Mouse (Mus musculus) right cerebral cortex, postnatal 36 days (tissue): ENCODE data around the gene Tmem256.

Experiments
- DNase-seq, 2 experiments: peaks; one replicate each; pipeline ENCODE4 v3.0.0; 2022; ENCODE audit warnings: low spot score in 2 of 2, mixed read lengths in 1 of 2

The Tmem256 gene

DNA sequence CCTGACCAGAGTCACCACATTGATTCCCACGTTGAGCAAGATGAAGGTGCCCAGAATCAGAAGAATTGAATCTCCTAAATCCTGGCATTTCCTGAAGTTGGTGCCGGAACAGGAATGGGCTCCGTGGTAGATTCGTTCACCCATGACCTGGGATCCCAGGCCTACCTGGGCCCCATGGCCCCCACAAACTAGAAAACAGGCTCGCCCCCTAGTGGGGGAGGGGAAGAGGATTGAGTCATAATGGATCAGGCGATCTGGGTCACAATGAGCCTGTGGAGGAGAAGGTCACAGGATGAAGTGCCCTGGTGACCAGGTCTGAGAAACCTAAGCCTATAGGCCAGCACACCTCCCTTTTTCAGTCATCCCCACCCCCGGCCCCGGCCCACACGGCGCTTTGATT lies 23.2 kb upstream of the Tmem256 start, which contains the start of gene Gm39566:
Gene Gm39566, minus strand, starts transcription at position 144 of the 400 bp plus-strand sequence.
- no peak for DNase-seq

GRCm38 (mm10) chr11:69816520-69816919 lies 21.8 kb upstream of the Tmem256 start:
- no peak for DNase-seq

GRCm38 (mm10) chr11:69818365-69818764 lies 19.9 kb upstream of the Tmem256 start, which contains the start of gene Spem2:
Gene Spem2 (minus strand): TSS chr11:69818465.
- no peak for DNase-seq

DNA sequence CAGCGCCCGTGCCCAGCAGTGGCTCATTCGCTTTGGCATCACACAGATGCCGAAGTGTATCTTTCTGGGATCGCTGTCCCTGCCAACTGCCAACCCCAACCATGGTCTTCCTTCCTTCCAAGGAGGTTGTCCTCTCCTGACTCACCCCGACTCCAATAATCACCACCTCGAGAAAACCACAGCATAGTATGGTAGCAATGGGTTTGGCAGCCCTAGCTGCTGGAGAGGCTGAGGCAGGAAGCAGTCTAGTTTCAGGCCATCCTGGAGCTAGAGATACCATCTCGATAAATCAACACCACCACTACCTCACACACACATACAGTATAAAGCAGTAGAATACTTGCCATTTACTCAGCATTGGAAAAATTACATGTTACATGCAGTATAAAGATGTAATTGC lies 19.4 kb upstream of the Tmem256 start:
- no peak for DNase-seq

GRCm38 (mm10) chr11:69822080-69822479 lies 16.2 kb upstream of the Tmem256 start, which contains the start of gene Spem1:
Gene Spem1 (minus strand): TSS chr11:69822180.
- no peak for DNase-seq

- DNase-seq = no peak
These were observed 14.9 kb upstream of the Tmem256 start for GRCm38 (mm10) chr11:69823456-69823855.

DNA sequence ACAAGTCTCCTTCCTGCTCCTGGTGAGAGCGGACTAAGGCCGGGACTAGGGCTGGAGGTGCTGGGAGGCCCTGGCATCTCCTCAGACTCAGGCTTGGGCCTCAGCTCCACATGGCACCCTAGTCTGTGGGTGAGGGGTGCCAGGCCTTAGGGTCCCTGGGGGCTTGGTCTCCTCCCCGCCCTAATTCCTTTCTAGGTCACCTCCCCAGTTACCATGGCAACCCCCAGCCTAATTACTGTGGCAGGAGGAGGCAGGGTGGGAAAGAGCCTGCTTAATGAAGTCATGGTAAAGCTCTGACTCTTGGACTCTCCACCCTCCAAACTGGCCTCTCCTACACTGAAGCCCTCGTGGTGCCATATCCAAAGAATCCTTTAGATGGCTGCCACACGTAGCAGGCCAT lies 9.5 kb upstream of the Tmem256 start:
- DNase-seq = no peak

DNA sequence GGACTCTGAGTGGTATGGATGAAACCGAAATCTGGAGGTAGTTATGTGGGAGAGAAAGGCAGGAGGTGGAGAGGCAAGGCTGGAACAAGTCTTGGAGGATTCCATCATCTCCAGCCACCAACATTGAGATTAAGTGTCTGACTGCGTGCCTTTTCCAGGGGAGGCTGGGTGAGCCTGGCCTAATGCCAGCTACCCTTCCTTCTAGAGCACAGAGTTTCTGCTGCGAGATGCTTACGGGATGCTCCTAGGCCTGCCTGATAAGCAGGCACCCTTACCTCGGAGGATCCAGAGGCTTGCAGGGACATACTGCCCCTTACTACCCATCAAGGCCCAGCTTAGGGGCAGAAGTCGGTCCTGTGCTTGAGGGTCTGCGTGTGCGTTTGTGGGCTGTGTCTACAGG lies 4.8 kb upstream of the Tmem256 start:
- DNase-seq = no peak

- DNase-seq = peak in 1 of 2 experiments; percentile 41
These were observed 4.2 kb upstream of the Tmem256 start for GRCm38 (mm10) chr11:69834001-69834549.

- no peak for DNase-seq
These were observed 2.9 kb upstream of the Tmem256 start for GRCm38 (mm10) chr11:69835326-69835965.

- DNase-seq = no peak
These were observed 2.4 kb upstream of the Tmem256 start for GRCm38 (mm10) chr11:69835966-69836335.

DNA sequence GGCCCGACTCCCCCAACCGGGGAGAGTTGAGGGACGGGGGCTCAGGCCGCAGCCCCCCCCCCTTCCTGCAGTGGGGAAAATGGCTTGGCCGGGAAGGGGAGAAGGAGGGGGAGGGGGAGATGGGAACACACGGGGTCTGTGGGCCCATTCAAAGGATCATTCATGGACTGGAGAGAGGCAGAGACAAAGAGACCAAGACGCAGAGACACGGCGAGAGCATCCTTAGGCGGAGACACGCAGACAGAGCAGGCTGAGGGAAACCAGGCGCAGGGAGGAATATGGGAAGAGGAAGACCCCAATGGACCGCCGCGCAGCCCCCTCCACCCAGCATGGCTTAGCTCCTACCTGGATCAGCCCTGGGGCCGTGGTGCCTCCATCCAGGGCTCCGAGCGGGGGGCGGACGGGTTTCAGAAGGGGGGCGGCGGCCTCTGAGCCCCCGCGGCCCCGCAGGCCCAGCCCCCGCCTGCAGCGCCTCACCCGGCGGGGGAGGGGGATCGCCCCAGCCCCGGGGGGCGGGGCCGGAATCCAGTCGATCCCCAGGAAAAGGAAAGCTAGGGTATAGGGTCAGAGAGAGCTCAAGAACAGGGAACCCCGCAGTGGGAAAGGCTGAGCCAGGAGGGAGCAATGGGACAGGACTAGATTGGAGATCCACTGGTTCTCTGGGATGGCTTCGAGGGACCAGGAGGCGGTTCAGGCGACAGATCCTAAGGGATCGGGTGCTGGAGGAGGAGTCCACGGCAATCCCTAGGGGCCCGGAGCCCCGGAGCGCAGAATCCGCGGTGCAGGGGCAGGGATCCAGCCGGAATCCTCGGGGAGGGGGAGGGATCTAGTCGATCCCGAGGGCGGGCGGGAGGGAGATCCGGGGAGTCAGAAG lies 1.4 kb upstream of the Tmem256 start:
- no peak for DNase-seq

GRCm38 (mm10) chr11:69837604-69837951 lies 736 bp upstream of the Tmem256 start, which contains the start of gene Nlgn2:
Gene Nlgn2 (minus strand): TSS chr11:69837784.
- no peak for DNase-seq

DNA sequence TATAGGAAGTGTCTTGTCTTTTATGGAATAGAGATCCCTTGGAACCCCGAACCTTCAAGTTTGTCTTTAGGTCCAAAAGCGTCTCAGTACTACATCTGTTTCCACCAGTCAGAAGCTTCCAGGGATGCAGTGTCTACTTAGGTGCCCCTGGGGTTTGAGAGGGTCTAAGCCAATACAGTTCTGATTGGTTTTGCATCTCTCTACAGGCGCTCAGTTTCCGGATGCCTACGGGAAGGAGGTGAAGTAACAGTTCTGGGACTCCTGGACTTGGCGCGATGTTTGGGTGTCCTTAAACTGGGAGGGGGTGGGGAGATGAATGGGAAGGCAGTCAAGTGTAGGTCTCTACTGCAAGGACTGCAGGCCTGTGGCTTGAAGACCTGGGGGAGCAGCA lies 395 bp downstream of the Tmem256 start:
- DNase-seq = no peak

DNA sequence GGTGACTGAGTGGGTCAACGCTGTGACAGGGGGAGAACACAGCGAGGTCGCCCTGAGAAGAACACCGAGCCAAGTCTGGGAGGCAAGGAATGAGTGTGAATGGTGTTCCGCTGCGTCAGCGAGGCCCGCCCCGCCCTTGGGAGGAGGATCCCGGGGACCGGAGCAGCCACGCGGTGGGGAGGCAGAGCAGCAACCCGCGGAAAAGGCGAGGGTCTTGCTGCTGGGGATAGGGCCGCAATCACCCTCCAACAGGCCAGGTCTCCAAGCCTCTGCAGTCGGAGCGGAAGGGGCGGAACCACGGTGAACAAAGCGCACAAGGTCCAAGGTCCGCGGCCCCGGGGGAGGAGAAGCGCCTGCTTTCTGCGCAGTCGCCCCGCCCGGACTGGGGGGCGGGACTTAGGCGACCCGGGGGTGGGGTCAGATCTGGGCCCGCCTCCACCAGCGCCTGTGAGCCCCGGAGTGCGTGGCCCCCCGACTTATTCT lies 7.9 kb downstream of the Tmem256 start, which contains the start of gene Plscr3:
Gene Plscr3, plus strand, starts transcription at position 179 of the 483 bp plus-strand sequence.
- DNase-seq = peak; percentile 78 to 80

DNA sequence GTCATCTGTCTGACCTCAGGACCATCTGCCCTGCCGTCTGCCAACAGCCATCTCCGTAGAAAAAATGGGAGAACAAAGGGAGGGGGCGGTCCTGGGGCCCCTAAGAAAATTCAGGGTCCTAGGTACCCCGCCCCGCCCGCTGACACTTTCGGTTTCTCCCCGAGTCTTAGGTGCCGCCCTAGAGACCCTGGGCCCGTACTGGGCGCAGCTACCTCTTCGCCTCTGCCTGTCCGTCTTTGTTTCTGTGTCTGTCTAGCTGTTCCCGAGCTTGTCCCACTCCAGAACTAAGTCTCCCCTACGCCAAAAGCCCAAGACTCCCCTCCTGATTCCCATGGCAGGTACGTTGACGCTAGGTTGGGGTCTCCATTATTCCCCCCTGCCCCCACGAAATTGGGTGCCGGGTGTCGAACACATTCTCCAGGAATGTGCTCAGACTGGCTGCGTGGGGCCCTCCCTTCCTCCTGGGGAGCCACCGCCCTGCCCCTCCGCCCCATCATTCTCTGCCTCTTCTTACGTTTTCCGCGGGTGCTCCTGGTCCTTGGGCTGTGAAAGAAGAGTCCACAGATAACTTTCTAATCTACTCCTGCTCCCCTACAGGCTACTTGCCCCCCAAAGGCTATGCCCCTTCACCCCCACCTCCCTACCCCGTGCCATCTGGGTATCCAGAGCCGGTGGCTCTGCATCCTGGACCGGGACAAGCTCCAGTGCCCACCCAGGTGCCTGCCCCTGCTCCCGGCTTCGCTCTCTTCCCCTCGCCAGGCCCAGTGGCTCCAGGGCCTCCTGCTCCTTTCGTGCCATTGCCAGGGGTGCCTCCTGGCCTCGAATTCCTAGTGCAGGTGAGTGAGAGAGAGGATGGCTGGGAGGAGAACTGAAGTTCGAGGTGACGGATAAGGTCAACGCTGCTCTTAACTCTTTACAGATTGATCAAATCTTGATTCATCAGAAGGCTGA lies 8.7 kb downstream of the Tmem256 start:
- no peak for DNase-seq

- no peak for DNase-seq
These were observed 9.7 kb downstream of the Tmem256 start for GRCm38 (mm10) chr11:69848021-69848420.

GRCm38 (mm10) chr11:69849128-69849527 lies 10.8 kb downstream of the Tmem256 start:
- DNase-seq = no peak

GRCm38 (mm10) chr11:69849884-69850283 lies 11.6 kb downstream of the Tmem256 start:
- no peak for DNase-seq

- DNase-seq = no peak
These were observed 12.4 kb downstream of the Tmem256 start for GRCm38 (mm10) chr11:69850754-69851153.

DNA sequence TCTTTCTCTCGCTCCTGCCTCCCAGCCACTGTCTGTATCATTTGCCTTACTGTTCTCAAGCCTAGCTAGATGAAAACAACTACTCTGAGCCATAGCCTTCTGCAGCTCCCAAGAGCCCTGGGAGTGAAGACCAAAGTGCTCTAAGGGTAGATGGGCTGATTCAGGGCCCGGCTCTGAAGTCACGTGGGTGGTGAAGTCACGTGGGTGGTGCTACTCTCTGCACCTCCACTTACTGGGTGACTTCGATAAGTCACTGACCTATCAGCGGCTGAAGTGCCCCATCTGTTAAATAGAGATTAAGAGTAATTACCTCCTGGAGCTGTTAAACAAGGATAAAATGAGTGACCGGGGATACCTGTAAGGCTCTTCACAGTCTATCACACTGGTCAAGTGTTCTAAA lies 15.7 kb downstream of the Tmem256 start:
- DNase-seq = no peak
